Mouse (Mus musculus) adrenal gland, adult 8-10 months (tissue): ENCODE data around the gene Gm5475. TPM values are rescaled to one million over a fixed set of nuclear protein-coding genes. Genes with fewer than 3 reads are reported as not detected.
"Not testable (repeated sequence)": the region's sequence is repeated elsewhere in the genome, so short reads cannot be mapped to it uniquely, and the experiment has no call there.

Experiments
- DNase-seq: peaks from one replicate; pipeline ENCODE4 v3.0.0; 2022
- total RNA-seq, 4 experiments: library from RNA; stranded (reverse); gene quantifications; 2 replicates each; pipeline ENCODE4 v1.2.4; 2022

Gene Gm5475
- total RNA-seq = under 1 TPM; 0.09 to 0.28 (median 0.26) TPM

DNA sequence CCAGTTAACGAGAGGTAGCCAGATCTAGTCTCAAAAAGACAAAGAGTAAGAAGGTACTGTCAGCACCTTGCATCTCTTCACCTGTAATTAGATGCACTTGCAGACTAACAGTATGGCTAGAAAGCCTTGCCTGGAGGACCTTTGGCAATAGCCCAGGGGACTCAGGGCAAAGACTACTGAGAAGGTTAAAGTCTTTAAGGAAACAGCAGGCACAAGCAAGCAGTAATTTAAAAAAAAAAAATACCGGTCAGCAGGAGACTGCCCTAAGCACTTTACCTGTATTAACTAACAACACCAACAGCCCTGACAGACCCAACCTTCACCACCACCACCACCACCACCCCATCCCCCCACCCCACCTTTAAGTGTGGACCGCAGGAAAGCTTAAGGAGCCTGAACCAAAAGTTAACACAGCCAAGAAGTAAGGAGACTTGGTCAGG lies at the start of gene Gm5475:
Gene Gm5475, plus strand, starts transcription at position 390 of the 440 bp plus-strand sequence.
- not testable (repeated sequence) for DNase-seq

DNA sequence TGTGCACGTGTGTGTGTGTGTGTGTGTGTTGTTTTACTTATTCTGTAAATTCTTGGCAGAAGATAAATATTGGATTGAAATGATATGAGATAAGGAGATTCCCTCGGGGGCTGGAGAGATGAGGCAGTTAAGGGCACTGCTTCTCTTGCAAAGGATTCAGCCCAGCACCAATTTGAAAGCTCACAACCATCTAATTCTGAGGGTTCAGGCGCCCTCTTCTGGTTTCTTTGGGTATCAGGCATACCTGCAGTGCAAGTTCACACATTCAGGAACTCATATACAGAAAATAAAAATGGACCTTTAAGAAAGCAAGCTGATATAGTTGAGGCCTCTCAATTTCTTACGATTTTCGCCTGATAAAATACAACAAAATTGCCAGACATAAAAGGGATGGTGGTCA lies 46.9 kb upstream of the Gm5475 start:
- DNase-seq = no peak

DNA sequence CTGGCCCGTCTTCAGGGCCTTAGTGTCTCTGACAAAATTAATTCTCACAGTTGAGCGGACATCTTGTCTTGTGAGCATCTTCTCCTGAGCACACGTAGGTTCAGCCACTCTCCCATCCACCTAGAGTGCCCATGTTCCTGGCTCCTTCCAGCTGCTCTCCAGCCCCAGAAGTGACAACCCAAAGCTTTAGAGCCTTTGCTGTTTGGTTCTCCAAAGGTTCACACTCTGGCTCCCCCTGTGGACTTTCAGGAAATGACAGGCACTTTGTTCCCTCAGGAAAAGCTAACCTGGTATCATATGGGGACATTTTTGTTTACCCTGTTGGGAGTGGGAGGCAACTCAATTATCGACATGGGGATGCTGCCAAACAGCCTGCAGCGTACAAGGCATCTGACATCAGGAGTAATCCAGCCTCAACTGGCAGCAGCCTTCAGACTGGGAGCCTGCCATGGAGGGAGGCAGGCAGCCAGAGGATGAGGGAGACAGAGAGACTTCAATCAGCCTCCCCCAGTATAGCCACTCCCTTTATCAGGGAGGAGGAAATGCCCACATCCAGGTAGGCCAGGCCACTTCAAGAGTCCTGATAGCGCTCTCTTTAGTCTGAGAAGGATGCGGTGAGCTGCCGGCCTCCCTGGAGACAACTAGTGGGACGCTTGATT lies 44.0 kb upstream of the Gm5475 start:
- DNase-seq = not testable (repeated sequence)

DNA sequence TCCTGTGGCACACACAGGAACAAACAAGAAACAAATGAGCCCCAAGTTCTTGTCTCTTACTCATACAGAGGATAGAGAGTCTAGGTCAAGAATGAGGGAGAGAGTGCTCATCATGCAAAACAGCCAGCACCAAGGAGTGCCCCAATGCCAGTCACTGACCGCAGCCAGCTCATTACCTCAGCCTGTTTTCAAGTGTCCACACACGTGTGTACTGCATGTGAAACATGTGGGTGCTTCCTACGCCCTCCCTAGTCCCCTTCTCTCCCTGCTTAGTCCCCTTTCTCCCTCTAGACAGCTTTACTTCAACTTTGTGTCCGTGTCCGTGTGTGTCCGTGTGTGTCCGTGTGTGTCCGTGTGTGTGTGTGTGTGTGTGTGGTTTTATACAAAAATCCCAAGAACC lies 42.3 kb upstream of the Gm5475 start:
- DNase-seq = no peak

DNA sequence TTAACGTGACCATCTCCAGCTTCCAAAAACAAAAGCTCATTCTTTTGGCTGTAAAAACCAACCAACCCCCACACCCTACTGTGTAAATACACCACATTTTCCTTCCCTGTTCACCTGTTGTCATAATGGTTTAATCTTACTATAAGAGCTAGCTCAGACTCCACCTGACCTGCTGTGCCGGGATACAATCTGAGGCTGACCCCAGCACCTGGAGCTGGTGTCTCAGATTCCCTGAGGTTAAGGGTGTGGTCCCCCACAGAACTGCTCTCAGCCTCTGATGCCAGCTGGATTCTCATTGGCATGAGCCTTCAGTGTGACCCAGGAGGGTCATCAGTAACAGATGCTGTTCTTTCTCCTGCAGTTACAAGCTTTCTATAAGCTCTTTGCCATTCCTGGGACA lies 41.8 kb upstream of the Gm5475 start:
- no peak for DNase-seq

DNA sequence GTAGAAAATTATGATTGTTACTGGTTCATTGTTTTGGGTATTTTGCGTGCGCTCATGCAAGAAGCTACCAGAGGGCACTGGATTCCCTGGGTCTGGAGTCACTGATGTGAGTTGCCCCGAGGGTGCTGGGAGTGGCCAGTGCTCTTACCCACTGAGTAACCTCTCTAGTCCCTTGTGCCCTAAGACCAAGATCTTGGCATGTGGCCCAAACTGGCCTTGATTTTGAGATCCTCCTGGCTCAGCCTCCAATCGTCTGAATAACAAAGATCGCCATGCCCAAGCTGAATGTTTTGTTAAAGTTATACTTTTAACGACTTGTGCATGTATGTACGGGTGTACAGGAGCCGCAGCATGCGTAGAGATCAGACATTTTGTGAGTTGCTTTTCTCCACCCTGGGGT lies 36.2 kb upstream of the Gm5475 start:
- no peak for DNase-seq

DNA sequence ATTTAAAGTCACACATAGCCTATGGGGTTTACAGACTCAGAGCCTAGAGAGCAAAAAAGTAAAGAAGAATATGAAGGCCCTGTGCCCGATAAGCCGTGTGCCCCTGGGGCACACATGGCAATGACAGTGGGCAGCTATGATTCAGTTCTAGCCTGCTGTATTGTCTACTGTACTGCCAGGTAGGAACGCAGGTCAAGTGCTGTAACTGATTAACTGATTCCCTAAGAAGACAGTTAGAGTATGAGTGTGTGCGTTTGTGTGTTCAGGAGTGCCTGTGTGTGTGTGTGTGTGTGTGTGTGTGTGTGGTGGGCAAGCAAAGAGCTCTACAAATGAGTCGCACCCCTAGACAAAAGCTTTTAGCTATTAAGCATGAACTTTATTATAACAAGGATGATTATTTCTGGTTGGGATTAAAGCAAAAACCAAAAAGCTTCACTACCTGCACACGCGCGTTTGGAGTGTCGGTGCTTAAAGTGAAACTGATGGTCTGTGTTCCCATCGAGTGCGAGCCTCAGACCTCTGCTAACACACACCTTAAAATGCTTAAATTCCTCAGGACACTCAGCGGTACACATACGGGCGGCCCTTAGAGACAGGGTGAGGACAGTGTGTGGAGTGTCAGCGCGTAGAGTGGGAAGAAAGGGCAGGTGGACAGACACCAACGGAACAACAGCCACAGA lies 34.3 kb upstream of the Gm5475 start:
- no peak for DNase-seq

DNA sequence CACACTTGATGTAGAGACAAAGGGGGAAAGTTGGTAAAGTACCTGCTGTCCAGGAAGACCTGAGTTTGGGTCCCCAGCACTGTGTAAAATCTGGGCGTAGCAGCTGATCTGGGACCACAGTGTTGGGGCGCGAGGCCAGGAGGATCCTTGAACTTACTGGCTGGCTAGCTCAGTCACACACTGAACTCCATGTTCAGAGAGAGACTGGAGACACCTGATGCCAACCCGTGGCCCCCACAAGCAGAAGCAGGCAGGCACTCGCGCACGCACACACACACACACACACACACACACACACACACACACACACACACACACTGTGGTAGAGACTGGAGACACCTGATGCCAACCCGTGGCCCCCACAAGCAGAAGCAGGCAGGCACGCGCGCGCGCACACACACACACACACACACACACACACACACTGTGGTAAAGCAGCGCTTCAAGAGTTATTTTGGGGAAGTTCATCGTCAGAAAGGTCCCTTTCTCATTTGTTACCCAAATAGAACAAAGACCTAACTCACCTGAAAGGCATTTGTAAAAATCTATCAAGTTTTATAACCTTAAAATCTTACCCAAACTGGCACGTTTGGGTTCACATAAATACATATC lies 33.6 kb upstream of the Gm5475 start:
- no peak for DNase-seq

DNA sequence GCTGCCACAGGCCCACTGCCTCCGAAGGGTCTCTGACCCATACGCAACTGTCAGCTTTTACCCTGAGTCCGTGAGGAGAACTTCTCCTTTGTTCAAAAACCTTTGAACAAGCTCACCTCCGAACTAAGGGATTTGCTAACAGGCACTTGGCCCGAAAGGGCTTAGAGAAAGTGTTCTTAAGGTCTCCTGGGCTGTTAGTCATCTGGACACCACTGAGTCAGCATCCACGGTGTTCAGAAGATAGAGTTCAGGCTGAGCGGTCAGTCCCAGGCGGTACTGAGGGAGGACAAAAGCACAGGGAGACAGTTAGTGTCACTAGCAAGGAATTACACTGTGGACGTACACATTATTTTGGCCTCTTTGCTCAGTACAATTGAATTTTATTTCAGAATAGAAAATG lies 33.1 kb upstream of the Gm5475 start:
- no peak for DNase-seq

DNA sequence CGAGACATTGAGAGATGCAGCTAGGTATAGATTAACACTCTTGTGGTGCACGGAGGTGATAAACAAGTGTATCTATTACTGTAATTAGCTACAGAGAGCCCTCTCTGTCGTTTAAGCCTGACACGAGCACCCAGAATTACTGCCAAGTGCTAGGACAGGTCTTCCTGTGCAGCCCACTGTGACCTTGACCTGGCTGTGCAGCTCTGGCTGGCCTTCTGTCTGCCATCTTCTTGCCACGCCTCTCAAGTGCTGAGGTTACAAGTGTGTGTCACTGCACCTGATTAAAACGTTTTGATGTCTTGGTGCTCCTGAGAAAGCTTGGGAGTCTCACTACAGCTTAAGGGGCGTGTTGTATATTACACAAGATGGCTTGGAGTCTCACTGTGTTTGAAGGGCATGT lies 30.9 kb upstream of the Gm5475 start:
- DNase-seq = no peak

DNA sequence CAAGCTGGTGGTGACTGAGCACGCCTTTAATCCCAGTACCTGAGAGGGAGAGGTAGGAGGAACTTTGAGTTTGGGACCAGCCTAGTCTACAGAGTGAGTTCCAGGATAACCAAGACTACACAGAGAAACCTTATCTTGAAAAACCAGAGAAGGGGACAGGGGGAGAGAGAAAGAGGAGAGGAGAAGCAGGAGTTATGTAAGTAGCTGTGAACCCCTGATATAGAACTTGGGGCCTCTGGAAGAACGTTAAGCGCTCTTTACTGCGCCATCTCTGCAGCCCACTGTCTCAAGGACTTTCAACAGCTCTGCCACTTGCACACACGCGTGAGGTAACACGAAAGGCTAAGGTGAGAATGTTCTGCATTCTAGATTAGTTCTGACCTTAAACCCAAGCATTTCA lies 30.3 kb upstream of the Gm5475 start:
- DNase-seq = no peak

DNA sequence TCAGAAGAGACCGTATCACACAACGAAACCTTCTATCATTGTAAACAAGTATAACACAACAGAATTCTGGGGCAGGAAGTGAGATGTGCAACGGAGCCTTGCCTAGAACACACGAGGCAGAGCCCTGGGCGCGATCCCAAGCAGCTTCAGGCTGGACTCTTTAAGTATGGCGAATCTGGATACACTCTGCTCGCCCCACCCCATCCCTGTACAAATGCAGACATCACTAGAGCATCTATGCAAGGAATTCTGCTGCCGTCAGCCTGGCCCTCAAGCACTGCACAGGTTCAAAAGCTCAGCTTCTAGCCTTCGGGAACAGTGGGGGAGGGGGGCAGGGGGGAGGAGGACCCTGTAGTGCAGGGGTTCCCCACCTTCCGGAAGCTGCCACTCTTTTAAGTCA lies 28.9 kb upstream of the Gm5475 start:
- no peak for DNase-seq

DNA sequence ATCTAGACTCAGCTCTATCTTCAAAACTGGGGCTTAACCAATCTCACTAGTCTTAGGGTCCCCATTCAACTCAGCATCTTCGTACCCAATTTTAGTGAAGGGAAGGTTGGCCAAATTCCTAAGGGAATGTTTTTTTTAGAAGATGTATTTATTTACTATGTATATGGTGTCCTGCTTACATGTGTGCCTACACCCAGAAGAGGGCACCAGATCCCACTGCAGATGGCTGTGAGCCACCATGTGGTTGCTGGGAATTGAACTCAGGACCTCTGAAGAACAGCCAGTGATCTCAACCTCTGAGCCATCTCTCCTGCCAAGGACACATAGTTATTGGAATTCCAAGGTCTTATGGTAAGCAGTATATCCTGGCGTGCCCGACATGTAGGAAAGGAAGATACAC lies 26.4 kb upstream of the Gm5475 start:
- DNase-seq = no peak

DNA sequence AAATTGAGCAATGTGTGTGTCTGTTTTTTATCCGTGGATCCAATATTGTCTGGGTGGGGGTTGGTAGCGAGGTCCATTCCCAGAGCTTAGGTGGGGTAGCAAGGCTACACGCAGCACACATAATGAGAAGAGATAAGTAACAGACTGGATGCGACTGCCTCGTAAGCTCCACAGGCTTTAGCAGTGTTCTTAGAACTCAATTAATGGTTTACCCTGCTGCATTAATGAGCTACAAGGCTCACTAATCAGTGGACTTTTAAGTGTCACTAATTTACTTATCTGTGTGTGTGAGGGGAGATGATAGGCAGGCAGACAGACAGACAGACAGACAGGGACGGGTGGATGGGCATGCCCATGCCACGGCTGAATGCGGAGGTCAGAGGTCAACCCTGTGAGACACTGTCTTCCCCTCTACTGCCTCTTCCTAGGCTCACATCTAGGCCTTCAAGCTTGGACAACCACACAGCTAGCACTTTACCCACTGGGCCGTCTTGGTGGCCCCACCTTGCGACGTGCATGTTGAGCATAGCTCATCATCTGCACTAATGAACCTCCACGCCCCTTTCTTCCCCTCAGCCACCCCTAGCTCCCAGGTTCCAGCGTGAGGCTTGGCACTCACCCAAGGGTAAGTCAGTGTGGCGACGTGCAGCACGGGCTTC lies 21.2 kb upstream of the Gm5475 start:
- DNase-seq = no peak

DNA sequence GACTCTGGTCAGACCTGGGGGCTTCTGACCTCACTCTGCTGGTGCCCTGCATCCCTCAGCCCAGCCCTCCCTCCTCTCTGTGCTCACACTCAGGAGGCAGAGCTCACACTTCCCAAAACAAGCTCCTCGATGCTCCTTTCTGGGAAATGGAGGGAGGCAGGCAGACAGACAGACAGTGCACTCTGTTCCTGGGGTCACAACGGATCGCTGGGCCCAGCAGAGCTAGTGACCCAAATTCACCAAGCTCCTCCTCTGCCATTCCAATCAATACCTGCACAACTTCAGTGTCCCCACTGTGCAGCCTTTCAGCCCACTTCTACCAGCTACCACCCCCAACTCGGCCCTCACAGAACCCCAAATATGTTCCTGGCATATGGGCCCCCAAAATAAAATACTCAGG lies 20.1 kb upstream of the Gm5475 start:
- no peak for DNase-seq

DNA sequence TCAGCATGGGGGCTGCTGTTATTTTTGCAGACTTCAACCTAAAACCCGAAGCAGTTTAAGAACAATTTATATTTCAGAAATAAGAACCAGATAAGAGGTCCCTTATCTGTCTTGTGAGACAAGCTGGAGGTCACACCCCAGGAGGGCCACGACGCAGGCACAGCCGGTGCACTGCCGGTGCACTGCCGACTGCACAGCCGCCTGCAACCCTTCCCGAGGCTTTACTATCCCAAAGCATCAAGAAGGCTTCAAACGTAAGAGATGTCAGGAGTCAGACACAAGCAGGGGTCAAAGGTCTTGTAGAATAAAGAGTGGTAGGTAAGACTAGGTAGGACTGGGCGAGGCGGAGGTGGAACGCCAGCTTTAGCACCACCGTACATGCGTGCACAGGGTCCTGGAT lies 19.6 kb upstream of the Gm5475 start:
- no peak for DNase-seq

DNA sequence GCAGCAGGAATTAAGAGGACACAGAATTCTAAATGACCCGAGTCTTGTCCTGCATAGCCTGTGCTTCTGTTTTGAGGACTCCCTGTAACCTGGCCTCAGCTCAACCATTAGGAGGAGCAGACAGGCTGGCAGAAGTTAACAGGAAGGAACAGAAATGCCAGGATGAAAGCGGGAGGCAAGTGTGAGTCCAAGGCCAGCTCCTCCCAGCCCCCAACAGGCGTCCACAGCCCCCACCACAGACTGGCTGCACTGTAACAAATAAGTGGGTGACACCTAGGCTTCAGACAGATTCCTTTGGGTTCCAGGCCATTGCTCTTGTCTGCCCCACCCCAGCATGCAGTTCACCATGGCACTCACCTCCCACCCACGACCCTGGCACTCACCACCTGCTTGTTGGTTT lies 19.1 kb upstream of the Gm5475 start:
- DNase-seq = no peak

DNA sequence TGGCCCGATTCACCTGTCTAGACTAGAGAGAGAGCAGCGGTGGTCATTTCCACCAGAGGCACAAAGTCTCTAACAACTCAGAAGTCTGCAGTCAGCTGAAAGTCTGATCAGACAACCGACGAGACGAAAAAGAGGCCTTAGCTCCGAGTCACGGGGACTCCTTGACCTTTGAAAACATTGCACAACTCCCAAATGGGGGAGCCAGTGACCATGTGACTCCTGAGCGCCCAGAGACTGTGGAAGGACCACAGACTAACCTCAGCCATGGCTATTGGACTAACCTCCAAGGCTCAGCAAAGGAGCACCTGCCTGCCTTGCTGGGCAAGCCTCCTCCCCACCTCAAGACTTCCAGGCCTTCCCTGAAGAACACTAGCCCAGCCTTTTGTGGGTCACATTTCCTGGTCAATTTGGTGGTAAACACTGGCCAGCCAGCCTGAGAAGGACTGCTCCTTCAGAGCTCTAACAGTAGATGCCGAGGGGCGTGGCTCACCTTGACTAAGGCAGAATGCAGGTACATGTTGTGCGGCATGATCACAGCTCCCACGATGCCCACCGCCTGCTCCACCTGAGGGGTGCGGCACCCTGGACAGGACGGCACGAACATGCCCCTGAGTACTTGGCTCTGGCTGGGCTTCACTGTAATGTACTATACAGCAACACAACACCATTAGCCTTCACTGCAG lies 18.5 kb upstream of the Gm5475 start:
- DNase-seq = peak; percentile 66

DNA sequence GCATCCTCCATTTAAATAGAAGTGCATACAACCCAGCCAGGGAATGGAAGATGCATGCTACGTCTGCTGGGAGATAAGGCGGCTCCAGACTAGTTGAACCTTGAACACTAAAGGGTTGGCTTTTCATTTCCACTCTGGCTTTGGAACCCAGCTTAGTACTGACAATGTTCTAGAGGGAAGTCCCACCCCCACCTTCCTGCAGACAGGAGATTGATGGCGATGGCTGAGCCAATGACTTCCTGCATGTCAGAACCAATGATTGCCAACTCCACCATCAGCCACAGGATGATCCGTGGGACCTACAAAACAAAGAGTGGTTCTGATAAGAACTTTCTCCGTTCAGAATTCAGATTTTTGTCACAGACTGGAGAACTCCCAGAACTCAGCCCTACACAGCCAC lies 15.9 kb upstream of the Gm5475 start:
- DNase-seq = no peak

DNA sequence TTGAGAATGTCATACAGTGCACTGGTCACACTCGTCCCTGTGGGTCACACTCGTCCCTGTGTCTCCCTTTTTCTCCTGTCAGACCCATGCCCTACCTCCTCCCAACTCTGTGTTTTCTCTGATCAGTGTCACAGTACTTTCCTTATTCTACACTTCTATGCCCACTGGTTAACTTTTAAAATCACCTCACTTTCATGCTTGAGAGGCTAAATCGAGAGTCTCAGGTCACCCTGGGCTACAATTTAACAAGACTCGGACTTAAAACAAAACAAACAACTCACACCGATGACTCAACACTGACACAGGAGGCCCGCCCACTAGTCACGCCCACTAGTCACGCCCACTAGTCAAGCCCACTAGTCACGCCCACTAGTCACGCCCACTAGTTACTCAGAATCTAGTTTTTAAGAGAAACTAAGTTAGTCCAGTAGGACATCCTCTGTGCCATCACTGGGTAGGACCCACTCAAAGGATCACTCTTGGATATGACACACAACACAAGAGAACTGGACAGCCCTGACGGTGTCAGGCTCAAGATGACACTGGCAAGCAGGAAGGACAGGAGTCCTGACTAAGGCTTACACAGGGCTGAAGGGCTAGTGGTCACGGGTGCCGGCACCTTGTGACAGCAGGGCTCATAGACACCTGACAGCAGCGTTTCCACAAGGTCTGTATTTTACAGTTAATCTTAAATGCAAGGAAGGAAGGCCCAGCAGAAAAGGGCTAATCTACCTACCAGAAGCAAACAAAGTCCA lies 10.9 kb upstream of the Gm5475 start:
- peak; percentile 71 for DNase-seq

DNA sequence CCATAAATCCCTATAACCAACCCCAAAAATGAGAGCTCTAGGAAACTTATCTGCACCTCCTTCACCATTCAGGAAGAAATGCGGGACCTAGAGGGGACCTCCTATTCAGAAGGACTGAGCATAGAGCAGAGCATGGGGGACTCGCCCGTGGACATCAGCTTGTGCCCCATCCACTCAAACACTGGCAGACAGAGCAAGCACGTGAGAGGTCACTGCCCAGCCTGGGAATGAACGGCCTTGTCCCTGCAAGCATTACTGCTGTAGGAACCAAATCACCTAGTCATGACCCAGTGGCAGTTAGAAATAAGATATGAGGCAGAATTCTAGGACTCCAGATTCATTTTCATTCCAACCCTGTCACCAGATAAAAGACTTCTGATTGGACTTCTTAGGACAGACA lies 10.2 kb upstream of the Gm5475 start:
- no peak for DNase-seq

DNA sequence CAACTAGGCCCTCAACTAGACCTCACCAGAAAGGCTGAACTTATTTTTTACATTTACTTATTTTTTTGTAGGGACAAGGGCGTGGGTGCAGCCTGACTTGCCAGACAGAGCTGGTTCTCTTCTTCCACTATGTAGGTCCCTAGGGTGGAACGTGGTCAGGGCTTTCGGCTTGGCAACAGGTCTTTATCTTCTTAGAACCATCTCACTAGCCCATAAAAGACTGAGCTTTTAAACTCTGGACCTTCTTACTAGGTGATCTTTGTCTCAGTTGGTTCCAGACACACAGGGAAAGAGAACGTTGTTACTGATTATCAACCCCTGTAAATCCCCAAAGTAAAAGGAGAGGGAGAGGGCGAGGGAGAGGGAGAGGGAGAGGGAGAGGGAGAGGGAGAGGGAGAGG lies 8.6 kb upstream of the Gm5475 start:
- no peak for DNase-seq
